Mouse (Mus musculus) stomach, postnatal 0 days (tissue): ENCODE measurements at regions not wholly inside any gene's neighbourhood (a gene's known extent, or its start where the extent isn't known, plus 50 kb on each side); places are given as distances from the start of the nearest gene placed in this dataset.

Source experiments
- CTCF ChIP-seq: IDR thresholded peaks from 2 replicates; pipeline ENCODE4 v1.5.1; 2016; ENCODE audit warnings: antibody characterized with exemption, low read depth, mild to moderate bottlenecking, moderate library complexity
- EP300 ChIP-seq: optimal IDR thresholded peaks from 2 replicates; pipeline ENCODE3; 2016; ENCODE audit warnings: antibody characterized with exemption

DNA sequence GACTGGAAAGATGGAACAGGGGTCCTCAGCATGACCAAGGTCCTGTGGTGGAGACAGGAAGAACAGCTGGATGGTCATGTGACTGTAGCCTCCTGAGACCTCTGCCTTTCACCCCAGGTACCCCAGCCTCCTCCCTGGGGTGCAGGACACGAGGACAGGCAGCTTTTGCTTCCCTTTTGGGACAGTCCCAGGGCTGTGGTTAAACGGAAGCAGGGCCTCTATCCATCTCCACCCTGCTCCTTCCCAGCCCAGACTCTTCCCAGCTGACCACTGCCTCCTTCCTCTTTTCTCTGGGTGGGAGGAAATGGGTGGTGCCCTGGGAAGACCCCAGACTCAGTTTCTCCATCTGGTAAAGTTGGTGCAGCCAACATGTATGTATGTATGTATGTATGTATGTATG lies 62.0 kb upstream of the Tmem189 start:
- TF ChIP-seq CTCF (no peak), EP300 (no peak)
